Mouse (Mus musculus) heart, adult 11 months (tissue): ENCODE measurements at regions not wholly inside any gene's neighbourhood (a gene's known extent, or its start where the extent isn't known, plus 50 kb on each side); places are given as distances from the start of the nearest gene placed in this dataset.

ENCODE experiments used
- DNase-seq: peaks from one replicate; pipeline ENCODE4 v3.0.0; 2022

DNA sequence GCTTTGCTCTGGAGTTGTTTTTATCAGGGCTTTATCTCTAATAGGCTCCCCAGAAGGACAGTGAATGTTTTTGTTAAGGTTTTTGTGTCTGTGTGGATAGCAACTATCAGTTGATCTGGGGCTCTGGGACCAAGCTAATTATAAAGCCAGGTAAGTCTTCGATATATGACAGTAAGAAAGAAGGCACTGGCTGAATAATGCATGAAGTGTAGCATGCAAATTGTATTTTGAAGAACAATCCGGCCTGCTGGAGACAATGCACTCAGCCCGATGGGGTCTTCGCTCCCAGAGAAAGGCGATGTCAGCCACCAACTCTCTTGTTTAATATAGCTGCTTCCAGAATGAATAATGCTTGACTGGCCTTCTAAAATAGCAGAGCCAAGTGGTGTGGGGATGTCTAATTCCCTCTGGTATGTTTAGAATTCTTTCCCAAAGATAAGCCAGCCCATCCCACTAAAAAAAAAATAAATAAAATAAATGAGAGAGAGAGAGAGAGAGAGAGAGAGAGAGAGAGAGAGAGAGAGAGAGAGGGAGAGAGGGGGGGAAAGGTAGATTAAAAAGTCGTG is 68.6 kb downstream of the Dad1 start:
- DNase-seq: no peak

DNA sequence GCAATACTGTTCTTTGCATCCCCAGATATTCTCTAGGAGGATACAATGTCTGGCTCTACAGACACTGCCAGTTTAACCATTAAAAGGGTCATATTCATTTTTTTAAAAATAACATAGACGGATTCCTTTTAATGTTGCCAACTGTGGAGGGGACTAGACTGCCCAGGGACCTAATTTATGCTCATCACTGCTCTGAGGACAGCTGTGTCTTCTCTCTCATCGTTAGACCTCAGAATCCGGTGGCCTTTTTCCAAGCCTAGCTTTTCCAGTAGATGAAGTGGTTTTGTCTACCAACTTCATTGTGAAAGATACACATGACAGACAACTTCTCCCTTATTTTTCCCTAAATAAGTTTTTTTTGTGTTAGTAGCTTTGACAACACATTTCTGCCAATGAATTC is 70.0 kb downstream of the Dad1 start:
- DNase-seq: no peak

DNA sequence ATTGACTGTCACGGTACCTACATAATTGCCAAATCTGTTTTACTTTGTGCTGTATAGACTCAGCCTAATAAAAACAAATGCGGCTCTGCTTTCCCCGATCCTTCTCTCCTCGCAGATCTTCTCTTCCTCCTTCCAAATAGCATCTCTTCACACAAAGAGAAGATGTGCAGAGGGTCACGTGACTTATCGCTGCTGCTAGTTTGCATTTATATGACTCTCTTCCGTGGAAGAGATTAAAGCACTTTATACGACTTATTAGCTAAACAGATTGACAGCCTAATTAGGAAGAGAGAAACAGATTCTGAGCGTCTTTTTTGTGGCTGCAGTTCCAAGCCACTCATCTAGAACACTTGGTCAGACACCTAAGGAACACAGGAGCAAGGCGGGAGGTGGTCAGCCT is 71.1 kb downstream of the Dad1 start:
- no peak for DNase-seq

DNA sequence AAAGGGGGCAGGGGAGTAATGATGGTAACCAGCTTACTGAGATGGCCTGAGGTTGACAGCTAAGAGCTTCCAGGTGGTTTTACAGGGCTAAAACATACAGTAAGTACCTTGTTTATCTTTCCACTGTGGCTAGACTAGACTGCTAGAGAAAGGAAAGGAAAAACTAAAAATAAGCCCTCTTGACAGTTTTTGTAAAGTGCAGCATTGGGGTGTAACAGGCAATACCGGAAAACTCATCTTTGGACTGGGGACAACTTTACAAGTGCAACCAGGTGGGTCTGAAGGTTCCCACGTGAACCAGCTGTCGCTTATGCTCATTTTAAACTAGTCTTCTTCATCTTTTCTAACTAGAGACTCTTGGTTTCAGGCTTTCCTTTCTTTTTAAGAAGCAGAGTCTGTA is 72.6 kb downstream of the Dad1 start:
- no peak for DNase-seq

DNA sequence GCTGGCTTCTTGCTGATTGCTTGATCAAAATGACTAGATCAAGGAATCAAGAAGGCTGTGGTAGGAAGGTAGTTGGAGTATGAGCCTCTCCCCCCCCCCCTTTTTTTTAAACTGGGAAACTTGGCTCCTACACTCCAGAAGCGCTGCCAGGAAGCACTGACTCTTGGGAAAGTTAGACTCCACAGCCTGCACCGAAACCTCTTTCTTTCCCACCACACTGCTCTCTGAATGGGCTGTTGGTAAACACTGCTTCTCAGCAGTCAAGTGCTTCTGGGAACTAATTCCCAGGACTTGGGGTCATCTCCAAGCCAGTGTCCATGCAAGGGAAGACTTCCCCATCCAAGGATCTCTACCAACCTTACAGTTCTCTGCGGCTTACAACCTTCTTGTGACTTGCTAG is 73.2 kb downstream of the Dad1 start:
- peak; percentile 94 for DNase-seq

DNA sequence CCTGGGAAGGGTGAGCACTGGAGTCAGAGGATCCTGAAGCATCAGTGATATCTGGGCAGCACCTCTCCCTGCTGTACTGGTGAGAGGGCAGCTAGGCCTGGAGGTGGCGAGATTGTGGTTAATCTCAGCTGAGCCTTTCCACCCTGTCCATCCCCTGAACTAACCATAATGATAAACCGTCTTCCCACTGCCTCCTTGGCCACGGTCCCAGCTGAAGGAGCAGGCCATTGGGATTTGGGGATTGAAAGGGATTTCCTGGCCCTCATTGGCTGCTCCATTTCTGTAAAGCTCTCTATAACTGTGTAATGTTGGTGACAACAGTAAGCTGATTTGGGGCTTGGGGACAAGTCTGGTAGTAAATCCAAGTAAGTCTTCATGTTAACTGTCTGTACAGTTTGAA is 73.6 kb downstream of the Dad1 start:
- DNase-seq: peak; percentile 95

DNA sequence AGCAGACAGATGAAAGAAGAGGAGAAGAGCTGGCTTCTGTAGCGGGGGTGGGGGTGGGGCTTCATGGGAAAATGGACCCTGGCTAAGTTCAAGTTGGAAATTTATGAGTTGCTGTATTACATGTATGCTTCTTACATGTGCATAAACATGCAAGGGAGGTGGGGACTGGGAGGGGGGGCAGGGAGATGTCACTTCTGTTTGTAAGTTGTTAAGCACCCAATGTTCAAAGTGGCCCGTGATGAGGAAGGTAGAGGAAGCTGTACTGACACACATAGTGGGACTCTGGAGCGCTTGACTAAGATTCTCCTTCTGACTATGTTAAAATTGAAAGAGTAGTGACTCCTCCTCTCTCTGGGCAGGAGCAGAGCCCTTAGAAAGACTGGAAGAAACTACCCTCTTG is 75.0 kb downstream of the Dad1 start:
- no peak for DNase-seq

DNA sequence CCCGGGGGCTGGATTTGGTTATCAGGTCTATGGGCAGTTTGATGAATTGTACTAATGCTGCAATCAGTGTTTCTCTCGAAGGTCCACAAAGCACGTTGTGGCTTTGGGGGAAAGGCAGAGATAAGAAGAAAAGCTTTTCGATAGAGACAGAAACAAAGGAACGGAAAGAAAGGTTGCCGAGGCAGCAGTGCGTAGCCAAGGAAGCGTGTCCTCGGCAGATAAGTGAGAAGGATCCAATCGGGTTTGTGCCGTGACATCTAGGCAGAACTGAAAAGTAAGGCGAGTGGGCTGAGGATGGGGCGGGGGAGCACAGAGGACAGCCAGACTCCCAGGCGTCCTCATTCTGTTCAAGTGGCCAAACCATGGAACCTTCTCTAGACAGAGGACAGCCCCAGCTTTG is 77.4 kb downstream of the Dad1 start:
- no peak for DNase-seq

DNA sequence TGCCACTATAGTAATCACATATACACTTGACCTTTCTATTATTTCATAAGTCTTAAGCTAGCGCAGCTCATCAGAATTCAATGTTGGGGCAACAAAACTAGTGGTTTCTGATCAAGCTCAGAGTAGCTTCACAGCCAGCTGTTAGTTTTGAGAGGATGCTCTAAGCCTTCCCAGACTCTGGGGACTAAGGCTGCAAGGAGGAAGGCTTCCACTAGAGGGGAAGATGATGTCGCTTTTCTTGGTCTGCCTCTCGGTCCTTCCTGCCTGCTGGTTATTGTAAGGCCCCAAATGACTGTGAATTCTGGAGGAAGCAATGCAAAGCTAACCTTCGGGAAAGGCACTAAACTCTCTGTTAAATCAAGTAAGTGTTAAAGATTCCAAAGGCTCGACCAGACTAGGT is 78.4 kb downstream of the Dad1 start:
- DNase-seq: no peak

DNA sequence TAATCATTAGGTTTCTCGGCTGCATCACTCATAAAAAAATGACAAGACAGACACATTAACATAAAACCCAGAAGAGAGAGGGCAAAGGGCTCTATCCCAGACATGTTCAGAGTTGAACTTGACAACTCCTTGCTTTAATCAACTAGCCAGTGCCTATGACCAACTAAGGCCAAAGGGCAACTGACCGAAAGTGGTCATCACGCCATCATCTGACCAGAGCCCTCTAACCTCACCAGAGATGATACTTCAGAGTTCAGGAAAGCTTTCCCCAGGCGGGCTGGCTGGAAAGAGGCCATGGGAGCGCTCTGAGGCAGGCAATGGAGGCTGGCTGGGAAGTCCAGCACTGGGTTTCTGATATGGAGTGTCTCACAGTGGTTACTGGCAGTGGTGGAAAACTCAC is 80.6 kb downstream of the Dad1 start:
- no peak for DNase-seq

DNA sequence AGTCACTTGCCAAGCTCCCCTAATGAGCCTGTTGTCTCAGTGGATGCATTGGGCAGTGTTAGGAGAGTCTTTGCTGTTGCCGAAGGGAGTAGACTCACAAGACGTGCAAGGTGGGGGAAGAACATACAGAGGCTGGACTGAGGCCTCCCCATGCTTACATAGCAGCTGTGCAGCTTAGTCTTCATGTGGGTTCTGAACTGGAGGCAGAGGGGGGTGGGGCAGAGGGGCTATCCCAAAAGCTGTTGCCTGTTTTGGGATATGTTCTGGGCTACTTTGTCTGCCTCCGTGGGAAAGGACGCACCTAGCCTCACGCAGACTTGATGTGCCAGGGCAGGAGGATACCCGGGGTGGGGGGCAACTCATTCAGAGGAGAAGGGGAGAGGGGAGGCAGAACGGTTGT is 84.7 kb downstream of the Dad1 start:
- DNase-seq: no peak

DNA sequence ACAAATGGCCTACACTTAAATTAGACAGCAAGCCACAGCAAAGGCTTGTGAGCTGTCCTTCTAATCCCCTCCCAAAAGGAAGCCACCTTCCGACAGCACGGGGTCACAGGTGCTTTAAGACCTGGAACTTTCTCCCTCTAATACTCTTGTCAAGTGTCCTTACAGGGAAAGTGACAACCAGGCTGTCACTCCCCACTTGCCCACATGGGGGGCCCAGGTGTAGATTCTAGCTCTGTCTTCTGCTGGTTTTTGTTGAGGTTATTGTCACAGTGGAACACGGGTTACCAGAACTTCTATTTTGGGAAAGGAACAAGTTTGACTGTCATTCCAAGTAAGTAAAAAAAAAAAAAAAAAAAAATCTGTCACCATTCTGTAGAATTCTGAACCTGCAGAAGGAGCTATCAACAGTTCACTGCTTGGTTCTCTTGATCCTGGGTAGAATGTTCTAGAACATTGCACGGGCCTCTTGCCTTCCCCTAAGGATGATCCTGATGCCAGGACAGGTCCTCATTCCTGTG is 85.4 kb downstream of the Dad1 start:
- no peak for DNase-seq

DNA sequence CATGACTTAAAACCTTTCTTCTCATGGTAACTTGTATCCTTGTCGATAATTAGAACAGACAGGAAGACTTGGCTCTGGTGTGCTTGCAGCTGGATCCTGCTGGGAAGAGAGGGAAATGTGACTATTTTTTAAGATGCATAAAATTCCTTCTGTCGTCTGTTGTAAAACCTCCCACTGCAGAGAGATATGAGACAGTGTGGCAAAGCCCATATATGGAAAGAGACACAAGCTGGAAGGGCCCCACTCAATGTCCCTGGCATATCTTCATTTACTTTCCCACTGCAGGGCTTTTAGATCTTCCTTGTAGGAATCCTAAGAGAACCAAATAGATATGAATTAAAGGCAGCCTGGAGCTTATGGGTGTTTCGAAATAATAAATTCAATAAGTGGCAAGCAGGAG is 87.8 kb downstream of the Dad1 start:
- no peak for DNase-seq

DNA sequence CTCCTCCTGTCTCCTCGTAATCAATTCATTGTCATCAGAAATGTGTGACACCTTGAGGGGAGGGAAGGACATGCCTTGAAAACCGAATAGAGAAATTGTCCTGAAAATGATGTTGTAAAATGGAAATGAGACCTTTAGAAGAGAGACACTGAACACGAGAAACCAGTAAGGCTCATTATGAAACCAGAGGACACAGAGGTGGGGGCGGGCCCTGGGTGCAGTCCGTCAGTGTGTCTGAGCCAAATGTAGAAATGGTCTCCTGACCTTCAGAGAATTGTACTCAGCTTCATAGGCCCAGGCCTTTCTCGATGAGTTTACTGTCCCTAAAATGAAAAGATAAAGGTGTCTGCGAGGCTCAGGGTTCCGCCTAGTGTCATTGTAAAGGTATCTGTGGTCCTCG is 89.0 kb downstream of the Dad1 start:
- no peak for DNase-seq

DNA sequence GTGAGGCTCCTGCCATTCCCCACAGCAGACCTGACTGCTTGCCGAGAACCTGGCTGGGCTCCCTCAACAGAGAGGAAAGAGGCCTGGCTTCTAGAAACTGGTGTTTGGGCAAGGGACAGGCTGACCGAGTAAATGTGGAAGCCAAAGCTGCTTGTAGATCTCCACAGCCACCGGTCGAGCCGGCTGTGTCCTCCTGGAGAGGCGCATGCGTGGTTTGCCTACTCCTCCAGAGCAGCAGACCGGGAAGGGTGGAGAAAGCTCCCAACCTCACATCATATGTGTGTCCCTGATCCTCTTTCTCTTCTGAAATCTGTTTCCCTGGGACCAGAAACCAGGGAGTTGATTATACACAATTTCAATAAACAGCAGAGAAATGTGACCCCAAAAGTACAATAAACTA is 92.0 kb downstream of the Dad1 start:
- DNase-seq: peak; percentile 71

DNA sequence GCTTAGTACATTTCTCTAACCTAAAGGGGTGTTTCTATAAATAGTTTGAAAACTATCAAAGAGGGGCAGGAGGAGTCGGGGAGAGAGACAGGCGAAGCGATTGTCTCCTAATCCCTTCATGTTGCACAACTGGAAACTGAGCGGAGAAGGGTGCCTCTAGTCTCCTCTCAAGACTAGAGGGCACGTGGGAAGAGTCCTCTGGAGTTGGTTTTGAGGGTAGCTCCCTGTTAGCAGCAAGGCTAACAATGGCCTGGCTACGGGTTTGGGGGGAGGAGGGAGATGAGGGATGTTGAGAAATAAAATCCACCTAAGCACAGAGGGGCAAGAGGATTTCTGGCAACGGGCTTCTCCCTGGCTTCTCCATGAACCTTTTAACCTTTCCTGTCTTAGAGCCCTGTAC is 92.7 kb downstream of the Dad1 start:
- peak; percentile 58 for DNase-seq

DNA sequence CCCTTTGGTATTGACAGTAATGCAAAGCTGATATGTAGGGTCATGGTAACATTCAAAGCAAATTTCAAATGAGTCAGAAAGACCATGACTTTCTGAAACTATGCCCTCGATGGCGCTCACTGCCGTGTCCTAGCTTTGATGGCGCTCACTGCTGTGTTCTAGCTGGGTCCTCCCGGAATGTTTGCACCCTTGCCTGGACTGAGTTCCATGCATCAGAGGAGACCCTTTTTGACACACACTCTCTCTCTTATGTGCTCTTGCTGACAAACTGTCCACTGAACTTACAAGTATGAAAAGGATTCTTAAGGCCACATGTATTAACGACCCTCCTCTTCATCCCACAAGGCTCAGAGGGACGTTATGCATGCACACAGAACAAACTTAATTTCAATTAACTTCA is 94.1 kb downstream of the Dad1 start:
- DNase-seq: peak; percentile 57

DNA sequence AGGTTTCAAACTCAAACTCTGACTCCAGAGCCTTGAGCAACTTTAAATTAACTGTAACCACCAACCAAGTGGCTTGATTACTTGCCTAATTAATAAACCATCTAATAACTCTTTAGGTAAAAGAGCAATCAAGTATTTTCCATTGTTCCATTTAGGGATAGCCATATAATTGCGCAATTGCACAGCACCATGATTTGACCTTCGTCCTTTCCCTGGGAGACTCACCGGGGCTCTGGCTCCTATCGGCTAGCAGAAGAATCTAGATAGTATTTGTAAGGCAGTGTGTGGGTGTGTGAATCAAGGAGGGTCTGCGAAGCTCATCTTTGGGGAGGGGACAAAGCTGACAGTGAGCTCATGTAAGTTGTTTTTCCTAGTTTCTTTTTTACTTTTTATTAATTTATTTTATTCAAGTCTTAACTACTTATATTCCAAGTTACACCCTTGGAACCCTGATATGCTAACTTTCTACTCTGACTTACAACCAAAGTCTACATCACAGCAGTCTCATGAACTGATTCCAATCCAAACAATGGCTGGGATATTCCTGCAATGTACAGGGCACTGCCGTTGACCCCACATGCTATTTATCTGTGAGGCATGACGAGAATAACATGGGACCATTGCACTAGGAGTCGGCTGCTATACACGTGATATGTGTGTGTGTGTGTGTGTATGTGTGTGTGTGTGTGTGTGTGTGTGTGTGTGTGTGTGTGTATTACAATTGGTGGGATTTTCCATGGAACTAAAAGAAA is 95.5 kb downstream of the Dad1 start:
- peak; percentile 35 for DNase-seq

DNA sequence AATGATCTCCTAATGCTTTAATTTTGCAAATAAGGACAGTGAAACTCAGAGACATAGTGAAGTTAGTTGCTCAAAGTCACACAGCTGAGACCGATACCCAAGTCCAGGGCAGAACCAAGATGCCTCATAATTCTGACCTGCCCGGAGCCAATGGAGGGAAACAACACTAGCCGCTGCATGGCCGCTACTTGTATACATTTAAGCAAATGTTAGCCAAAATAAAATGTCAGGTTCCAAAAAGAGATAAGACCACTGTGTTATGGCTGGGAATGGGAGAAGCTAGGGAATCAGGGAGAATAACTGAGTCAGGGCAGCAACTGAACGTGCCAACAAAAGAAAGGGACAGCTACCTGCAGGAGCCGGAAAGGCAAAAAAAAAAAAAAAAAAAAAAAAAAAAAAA is 97.4 kb downstream of the Dad1 start:
- DNase-seq: peak; percentile 55

DNA sequence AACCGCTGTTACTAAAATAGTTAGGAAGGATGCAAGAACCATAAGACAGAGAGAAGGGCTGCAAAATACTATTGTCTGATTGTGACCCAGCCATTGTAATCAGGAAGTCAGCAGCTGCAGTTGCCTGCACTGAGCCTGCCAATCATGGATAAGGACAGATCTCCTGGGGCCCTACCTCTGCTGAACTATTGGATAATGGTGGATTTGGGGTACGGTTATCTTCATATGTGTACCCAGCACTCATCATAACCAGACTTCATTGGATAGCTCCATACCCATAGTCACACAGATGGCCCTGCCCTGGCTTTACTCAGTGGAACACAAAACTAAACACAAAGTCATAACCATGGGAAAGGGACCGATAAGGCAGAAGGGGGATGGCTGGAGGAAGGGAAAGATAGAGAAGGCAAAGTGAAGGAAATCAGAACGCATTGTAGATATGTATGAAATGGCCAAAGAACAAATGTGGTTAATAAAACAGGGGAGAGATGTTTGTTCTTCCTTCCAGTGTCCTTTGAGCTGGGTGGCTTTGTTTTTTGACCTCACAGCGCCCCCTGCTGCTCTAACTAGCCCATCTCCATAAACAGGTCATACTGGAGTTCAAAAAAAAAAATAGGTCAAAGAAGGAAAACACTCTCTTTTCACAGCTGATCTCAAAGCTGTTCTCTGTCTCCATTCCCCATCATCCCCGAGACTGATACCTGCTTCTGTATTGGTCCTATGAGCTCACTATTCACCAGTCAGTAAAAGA is 101.2 kb downstream of the Dad1 start:
- DNase-seq: peak; percentile 93

DNA sequence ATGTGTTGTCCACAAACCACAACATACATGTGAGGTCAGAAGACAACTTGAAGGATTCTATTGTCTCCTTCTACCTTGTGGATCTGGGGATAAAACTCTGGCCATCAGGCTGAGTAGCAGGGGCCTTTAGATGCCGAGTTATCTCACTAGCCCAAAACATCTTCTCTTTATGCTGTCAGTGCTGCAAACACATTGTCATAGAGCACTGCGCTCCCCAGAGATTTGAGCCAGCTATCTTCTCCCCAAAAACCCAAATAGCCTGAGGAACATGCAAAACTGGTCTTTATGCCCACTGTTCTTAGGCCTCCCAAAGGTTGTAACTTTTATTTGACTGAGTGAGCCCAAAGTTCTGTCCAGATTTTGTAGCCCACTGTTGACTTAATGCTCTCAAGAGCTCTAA is 102.0 kb downstream of the Dad1 start:
- DNase-seq: peak; percentile 64

DNA sequence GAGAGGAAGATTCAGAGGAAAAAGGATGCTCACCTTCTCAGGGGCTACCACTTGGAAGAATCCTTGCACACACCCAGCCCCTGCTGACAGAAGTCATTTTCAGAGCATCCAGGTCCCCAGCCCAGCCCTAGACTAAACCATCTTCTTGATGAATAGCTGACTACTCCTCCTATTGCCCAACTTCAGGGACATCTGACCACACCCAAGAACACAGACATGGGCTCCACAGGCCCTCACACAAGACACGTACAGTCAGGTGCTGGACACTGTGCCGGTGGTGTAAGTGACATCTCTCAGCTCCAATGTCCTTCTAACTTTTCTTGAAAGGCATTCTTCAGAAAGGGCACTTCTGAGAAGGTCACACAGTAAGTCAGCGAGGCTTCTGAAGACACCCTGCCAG is 102.6 kb downstream of the Dad1 start:
- peak; percentile 65 for DNase-seq

DNA sequence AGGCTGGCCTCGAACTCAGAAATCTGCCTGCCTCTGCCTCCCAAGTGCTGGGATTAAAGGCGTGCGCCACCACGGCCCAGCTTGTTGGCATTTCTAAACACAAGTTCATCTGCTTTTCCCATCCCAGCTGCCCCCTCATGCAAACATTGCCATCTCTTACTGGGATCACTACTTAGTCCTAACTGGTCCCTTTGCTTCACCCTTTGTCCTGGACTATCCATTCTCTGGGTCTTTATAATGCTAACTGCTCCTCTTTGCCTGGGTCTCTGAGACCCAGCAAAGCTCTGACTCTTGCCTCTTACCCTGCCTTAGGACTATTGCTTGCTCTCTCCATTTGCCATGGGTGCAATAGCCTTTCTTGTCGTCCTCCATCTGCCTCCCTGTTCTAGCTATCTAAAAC is 103.7 kb downstream of the Dad1 start:
- peak; percentile 57 for DNase-seq

DNA sequence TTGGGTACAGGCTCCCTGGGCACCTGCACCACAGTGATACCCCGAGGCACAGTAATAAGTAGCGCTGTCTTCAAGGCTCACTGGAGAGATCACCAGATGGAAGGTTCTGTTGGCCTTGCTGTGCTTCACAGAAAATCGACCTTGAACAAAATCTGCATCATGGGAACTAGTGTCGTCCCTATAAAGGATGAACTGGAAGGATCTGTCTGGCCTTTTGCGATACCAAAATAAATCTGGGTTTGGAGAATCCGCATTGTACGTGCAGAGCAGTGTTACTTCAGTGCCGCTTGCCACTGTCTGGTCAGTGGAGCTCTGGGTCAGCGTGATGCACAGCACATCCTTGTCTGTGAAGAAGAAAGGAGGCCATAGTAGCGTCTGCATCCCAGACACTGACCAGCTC is 105.3 kb downstream of the Dad1 start:
- DNase-seq: peak; percentile 72
